Mouse (Mus musculus) kidney, adult 18-20 months (tissue): ENCODE data around the gene Fgf4.

Source experiments
- DNase-seq: peaks from one replicate; pipeline ENCODE4 v3.0.0; 2021

Fgf4 gene

DNA sequence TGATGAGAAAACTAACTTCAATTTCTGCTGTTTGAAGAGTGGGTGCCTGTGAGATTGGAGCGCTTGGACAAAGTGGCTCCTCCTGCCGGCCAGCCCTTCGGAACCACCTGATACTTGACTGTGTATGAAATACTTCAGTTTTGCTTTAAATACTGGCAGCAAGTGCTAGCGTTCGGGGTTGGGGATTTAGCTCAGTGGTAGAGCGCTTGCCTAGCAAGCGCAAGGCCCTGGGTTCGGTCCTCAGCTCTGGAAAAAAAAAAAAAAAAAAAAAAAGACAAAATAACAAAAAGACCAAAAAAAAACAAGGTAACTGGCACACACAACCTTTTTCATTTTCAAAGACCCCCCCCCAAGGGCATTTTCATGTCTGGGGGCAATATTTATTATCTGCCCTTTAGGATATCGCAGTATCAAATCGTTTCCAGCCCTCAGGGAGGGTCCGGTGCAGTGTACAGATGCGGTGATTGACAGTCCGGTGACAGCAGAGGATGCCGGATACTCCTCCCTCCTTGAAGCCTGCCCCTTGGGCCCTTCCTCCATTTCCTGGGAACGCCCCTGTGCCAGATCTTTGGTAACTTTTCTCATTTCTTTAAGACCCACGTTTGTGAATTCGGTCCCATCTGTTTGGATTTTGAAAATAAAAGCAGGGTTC is 67.3 kb downstream of the Fgf4 start:
- DNase-seq, result peak; percentile 14
